Mouse (Mus musculus): ENCODE data around the gene Nrp2. TPM values are rescaled to one million over a fixed set of nuclear protein-coding genes. Genes with fewer than 3 reads are reported as not detected.

Nrp2 gene
- polyA plus RNA-seq, 1 experiment: 7.7 TPM

DNA sequence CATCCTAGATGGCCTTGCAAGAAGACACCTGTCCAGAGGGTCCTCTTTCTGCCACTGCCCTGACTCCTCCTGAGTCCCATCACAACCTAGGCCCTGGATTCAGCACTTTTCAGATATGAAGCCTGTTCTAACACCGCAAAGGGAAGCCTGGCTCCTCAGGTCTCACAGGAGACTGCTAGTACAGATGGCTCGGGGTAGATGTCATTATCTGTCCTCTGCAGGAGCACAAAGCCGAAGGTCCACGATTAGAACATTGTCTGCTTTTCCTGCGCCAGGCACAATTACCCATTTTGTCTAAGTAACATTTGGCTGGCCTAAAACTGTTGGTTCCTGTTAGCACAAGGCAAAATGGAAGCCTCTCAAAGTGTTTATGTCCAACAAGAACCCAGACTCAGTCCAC lies 97.3 kb downstream of the Nrp2 start:
- H3K4me1 ChIP-seq (ENCODE audit: control insufficient read depth, insufficient read depth, low read length): no peaks in the 10 kb centered on the region
- TF ChIP-seq CTCF (IDR thresholded peaks at IDR 0.05; ENCODE audit: extremely low read depth, insufficient read depth, low read length) (no peak), POLR2A (IDR thresholded peaks at IDR 0.05; ENCODE audit: extremely low read depth, insufficient read depth, low read length) (no peak)
- no peak overlapping the region for H3K4me3 ChIP-seq (ENCODE audit: insufficient read depth, low read length)
- no peak overlapping the region for H3K27ac ChIP-seq (ENCODE audit: insufficient read depth, low read length)

DNA sequence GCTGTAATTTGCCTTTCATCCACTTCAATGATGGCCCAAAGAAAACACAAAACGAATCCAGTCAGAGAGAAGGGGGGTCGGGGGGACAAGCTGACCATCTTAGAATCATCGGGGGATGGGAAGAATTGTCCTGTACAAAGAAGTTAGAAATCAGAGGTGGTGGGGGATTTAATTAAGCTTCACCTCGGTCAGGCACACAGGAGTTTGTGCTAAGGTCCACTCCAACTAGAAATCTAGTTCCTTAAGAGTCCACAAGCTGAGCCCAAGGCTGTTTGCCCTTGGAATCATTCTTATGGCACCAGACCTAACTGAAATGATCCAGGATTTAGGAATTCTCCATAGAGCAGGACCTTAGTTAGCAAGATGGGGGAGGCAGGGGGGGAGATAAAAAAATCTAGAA lies 98.3 kb downstream of the Nrp2 start:
- no peak overlapping the region for H3K27ac ChIP-seq (ENCODE audit: insufficient read depth, low read length)

DNA sequence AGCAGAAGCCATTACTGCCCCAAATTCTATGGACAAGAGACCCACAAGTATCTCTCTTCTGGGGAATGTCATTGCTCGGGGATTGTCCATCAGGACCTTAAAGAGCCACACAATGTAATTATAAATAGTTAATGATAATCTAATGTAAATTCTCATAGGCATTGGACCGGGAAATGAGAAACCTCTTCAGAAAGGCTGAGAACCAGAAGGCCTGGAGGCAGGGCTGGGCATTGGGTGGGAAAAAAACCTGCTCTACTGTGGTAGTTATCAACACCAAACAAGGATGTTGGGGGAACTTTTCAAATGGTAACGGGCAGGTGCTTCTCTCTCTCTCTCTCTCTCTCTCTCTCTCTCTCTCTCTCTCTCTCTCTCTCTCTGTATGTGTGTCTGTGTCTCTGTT lies 98.8 kb downstream of the Nrp2 start:
- TF ChIP-seq POLR2A (IDR thresholded peaks at IDR 0.05; ENCODE audit: extremely low read depth, insufficient read depth, low read length) (no peak), CTCF (IDR thresholded peaks at IDR 0.05; ENCODE audit: extremely low read depth, insufficient read depth, low read length) (no peak)
- Histone ChIP-seq H3K4me3 (ENCODE audit: insufficient read depth, low read length) (no peak overlapping the region), H3K4me1 (ENCODE audit: control insufficient read depth, insufficient read depth, low read length) (no peaks in the 10 kb centered on the region)

More for the DNA sequence above, 98.3 kb downstream of the Nrp2 start:
- Histone ChIP-seq H3K4me3 (ENCODE audit: insufficient read depth, low read length) (no peak overlapping the region), H3K4me1 (ENCODE audit: control insufficient read depth, insufficient read depth, low read length) (no peaks in the 10 kb centered on the region)
- no peak for TF ChIP-seq CTCF (IDR thresholded peaks at IDR 0.05; ENCODE audit: extremely low read depth, insufficient read depth, low read length)
- no peak for TF ChIP-seq POLR2A (IDR thresholded peaks at IDR 0.05; ENCODE audit: extremely low read depth, insufficient read depth, low read length)

DNA sequence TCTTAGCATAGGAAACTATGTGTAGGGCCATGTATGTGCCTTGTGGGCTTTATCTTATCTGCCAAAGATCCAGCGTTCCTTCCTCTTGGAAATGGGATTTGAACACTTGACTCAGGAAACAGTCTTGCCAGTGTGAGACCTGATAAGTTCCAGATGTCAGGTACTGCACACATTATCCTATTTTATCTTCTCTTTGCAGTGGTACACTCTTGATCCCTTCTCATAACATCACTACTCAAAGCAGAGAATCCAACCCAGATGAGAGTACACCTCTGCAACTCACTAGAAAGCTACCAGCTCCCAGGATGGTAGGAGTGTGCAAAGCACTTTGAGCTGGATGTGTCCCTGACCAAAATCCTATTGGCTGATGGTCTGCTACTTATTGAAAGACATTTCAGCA lies 100.5 kb downstream of the Nrp2 start:
- Histone ChIP-seq H3K27ac (ENCODE audit: insufficient read depth, low read length) (no peak overlapping the region), H3K4me3 (ENCODE audit: insufficient read depth, low read length) (no peak overlapping the region), H3K4me1 (ENCODE audit: control insufficient read depth, insufficient read depth, low read length) (peaks cover 2% of the 10 kb centered on the region; the same call in 1 of the 2 replicates)
- no peak for TF ChIP-seq CTCF (IDR thresholded peaks at IDR 0.05; ENCODE audit: extremely low read depth, insufficient read depth, low read length)
- TF ChIP-seq POLR2A (IDR thresholded peaks at IDR 0.05; ENCODE audit: extremely low read depth, insufficient read depth, low read length): no peak

More for the DNA sequence above, 98.8 kb downstream of the Nrp2 start:
- H3K27ac ChIP-seq (ENCODE audit: insufficient read depth, low read length): no peak overlapping the region

DNA sequence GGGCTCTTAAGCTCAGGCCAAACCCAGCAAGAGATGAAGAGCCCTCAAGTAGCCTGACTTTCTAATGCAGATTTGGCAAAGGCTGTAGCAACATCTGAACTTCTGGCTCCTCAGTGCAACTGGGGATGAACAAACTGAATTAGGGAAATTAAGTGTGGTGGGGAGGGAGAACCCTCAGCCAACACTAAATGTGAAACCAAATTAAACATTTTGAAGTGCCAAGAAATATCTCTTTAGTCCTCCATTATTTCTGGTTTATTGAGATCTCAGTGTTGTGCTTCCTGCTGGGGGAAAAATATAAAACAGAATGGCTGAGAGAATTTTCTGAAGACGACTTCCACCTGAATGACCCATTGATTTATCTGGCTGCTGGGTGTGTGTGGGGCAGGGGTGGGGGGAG lies 102.9 kb downstream of the Nrp2 start:
- Histone ChIP-seq H3K27ac (ENCODE audit: insufficient read depth, low read length) (no peak overlapping the region), H3K4me1 (ENCODE audit: control insufficient read depth, insufficient read depth, low read length) (peaks cover 2% of the 10 kb centered on the region; the same call in 1 of the 2 replicates), H3K4me3 (ENCODE audit: insufficient read depth, low read length) (no peak overlapping the region)
- TF ChIP-seq POLR2A (IDR thresholded peaks at IDR 0.05; ENCODE audit: extremely low read depth, insufficient read depth, low read length): no peak
- no peak for TF ChIP-seq CTCF (IDR thresholded peaks at IDR 0.05; ENCODE audit: extremely low read depth, insufficient read depth, low read length)

DNA sequence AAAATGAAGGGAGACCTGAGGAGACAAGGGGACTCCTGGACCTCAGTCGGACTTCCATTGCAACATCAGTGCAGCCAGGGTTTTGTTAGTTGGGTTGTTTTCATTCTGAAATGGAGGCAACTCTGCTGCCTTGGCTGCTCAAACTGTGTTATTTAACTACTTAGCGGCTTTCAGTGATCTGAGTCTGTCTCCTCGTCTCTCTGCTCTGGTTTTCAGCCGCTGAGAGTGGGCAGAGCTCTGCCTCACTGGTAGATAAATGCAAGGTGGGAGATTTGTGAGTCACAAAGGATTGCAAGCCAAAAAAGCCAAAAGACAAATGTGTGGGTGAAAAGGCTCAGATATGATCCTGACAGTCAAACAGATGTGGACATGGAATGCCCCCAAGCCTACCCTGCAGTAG lies 105.3 kb downstream of the Nrp2 start:
- H3K4me1 ChIP-seq (ENCODE audit: control insufficient read depth, insufficient read depth, low read length): peaks cover 2% of the 10 kb centered on the region; the same call in 1 of the 2 replicates
- TF ChIP-seq POLR2A (IDR thresholded peaks at IDR 0.05; ENCODE audit: extremely low read depth, insufficient read depth, low read length) (no peak), CTCF (IDR thresholded peaks at IDR 0.05; ENCODE audit: extremely low read depth, insufficient read depth, low read length) (no peak)
- H3K27ac ChIP-seq (ENCODE audit: insufficient read depth, low read length): peak overlapping the region; percentile 48; the same call in 1 of the 2 replicates
- H3K4me3 ChIP-seq (ENCODE audit: insufficient read depth, low read length): no peak overlapping the region

DNA sequence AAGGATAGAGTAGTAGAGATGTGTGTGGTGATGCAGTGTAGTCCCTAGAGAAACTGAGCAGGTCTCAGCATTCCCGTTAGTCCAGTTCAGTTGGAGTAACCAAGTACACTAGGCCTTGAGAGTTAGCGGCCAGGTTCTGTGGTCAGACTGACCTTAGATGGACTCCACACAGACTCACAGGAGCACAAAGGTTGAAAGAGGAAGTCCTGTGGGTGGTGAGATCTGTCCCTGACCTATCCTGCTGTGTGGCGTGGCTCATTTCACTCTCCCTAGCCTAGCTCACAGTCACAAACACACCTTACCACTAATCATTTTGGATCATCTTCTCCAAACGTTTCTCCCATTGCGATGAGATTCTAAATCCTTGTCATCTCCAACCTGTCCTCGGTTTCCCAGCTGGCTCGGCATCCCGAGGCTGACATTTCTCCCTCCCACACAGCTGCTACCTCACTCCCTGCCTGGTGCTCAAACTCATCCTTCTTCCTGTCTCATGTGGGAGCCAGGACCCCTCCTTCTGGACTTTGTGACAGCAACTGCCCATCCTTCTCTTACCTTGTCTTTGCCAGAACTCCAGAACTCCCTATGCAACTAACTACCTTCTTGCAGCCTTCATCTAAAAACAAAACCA lies 106.6 kb downstream of the Nrp2 start:
- no peak for TF ChIP-seq POLR2A (IDR thresholded peaks at IDR 0.05; ENCODE audit: extremely low read depth, insufficient read depth, low read length)
- TF ChIP-seq CTCF (IDR thresholded peaks at IDR 0.05; ENCODE audit: extremely low read depth, insufficient read depth, low read length): no peak
- H3K27ac ChIP-seq (ENCODE audit: insufficient read depth, low read length): no peak overlapping the region
- H3K4me3 ChIP-seq (ENCODE audit: insufficient read depth, low read length): no peak overlapping the region
- peaks cover 2% of the 10 kb centered on the region; the same call in 1 of the 2 replicates for H3K4me1 ChIP-seq (ENCODE audit: control insufficient read depth, insufficient read depth, low read length)

DNA sequence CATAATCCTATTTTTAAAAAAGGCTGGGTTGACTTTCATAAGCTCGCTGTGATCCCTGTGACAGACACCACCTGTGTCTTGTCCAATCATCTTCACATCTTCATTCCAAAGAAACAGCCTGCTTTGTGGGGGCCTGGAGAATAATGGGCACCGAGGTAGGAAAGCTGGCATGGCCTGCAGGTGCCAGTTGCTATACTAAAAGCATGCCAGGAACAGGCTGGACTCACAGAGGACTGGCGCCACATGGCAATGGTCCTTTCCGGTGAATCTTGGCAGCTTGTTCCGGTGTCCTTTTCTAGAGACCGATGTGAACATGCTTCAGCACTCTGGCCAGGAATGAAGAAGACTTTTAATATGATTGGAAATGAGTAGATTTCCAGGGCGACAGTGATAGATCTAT lies 108.1 kb downstream of the Nrp2 start:
- Histone ChIP-seq H3K4me3 (ENCODE audit: insufficient read depth, low read length) (no peak overlapping the region), H3K27ac (ENCODE audit: insufficient read depth, low read length) (no peak overlapping the region), H3K4me1 (ENCODE audit: control insufficient read depth, insufficient read depth, low read length) (peaks cover 2% of the 10 kb centered on the region; the same call in 1 of the 2 replicates)
- no peak for TF ChIP-seq CTCF (IDR thresholded peaks at IDR 0.05; ENCODE audit: extremely low read depth, insufficient read depth, low read length)
- TF ChIP-seq POLR2A (IDR thresholded peaks at IDR 0.05; ENCODE audit: extremely low read depth, insufficient read depth, low read length): no peak

DNA sequence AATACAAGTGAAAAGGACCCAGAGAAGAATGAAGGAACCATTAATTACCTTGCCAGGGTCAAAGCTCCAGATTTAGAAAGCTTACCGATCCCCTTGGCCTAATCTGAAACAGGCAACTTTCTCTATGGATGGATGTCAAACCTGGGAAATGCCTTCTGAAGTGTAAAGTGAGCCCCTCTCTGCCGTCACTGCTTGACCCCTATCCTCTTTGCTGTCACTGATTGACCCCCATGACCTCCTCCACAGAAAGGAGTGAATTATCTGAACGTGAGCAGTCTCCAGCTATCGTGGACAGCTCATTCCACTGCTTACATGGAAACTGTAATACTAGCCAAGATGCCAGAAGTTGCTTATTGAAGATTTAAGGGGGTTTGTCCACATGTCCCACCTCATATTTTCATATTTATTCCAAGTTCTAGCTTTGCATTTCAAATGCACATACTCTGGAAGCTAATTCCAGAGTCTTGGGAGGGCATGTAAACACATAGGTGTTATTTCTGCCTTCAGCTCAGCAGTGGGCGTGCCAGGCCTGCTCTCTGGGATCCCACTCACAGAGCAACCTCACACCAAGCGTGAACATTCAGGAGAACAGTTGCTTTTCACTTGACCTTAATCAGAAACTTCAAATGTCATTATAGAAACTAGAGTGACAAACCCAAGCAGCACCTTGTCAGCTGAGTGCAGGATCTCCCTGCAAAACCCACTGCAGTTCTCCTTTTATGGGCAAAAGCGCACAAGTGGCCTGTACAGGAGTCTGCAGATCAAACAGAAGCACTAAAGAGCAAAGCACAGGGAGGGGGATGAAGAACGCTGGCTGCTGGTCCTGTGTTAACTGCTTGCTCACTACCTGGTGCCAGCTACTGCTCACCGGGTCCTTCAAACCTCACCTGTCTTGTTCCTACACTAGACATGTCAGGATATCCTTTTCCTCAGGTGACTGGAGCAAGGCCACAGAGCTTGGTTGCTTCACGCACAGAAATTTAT lies 109.9 kb downstream of the Nrp2 start:
- TF ChIP-seq CTCF (IDR thresholded peaks at IDR 0.05; ENCODE audit: extremely low read depth, insufficient read depth, low read length): no peak
- Histone ChIP-seq H3K4me3 (ENCODE audit: insufficient read depth, low read length) (no peak overlapping the region), H3K4me1 (ENCODE audit: control insufficient read depth, insufficient read depth, low read length) (peaks cover 2% of the 10 kb centered on the region; the same call in 1 of the 2 replicates), H3K27ac (ENCODE audit: insufficient read depth, low read length) (no peak overlapping the region)
